ENCODE assay signal across 19 mouse cellular contexts in the genomic region with DNA sequence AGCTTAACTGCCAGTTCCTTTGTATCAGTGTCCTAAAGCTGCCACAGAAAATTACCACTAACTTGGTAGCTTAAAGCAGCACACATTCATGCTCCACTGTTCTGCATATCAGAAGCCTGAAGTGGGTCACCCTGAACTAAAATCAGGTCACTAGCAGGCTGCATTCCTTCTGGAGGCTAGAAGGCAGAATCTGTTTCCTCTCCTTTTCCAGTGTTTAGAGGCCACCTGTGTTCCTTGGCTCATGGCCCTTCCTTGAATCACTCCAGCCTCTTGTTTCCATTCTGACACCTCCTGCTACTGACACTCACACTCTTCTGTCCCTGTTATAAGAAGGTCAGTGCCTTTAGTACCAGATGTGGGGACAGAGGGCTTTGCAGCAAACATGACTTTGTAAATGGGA. TPM values are rescaled to one million over a fixed set of nuclear protein-coding genes. Genes with fewer than 3 reads are reported as not detected.
DNase-seq lines count a peak whose midpoint lies in the region; ATAC-seq lines count a peak whose summit lies in the region.
"Had no signal": no experiment of that assay in that cellular context is flagged by ENCODE, and none has a peak within 500 bp of the region (broad histone marks: within the 10 kb centered on the region; RNA-seq: fewer than 3 reads in every experiment).

No protein-coding gene starts in this region.

- peak; percentile 61 for ATAC-seq in cerebellum, adult (ENCODE audit: insufficient number of reproducible peaks, low FRiP score, low TSS enrichment)
- ATAC-seq in megakaryocyte progenitor cell, adult 5-6 weeks (replicated peaks; ENCODE audit: poor library complexity): no peak
- ATAC-seq: CD4-positive, CD25-positive, alpha-beta regulatory T cell, adult 4 months; forebrain, embryonic 14.5 days; hindbrain, postnatal 0 days had no signal

- no peak for DNase-seq in cerebellum, adult 11 months
- DNase-seq in Muller cell, postnatal 12 days (ENCODE audit: inconsistent ontology term): peak; percentile 19
- peak; percentile 20 for DNase-seq in cerebellum, adult 8-10 months
- peak; percentile 7 to 8 for DNase-seq in cerebellum, postnatal 14 days
- no peak for DNase-seq in urinary bladder, postnatal 14 days (ENCODE audit: low spot score)
- no peak for DNase-seq in frontal cortex, postnatal 36 days (ENCODE audit: low spot score in 2 of 2)
- DNase-seq: adrenal gland, postnatal 14 days; B cell, adult 2 months; embryo, embryonic 11 days; gastrocnemius, postnatal 36 days; heart, postnatal 4 days; kidney, adult 11 months had no signal

RNA-seq across cellular contexts. Expression of gene Mamld1, which starts 25.3 kb away (rescaled TPM):
- not detected in 2 replicates for total RNA-seq in megakaryocyte progenitor cell, adult 5-6 weeks (2015)
- not detected in 2 replicates for total RNA-seq in megakaryocyte progenitor cell, adult 5-6 weeks (2017)
- total RNA-seq: common myeloid progenitor, adult 5-6 weeks; G1E had no signal

Comparison
In these comparisons a context has a peak if more than half of its experiments do, and no peak if none do; other contexts are left out.
1. DNase-seq: peak in Muller cell, postnatal 12 days (single experiment), cerebellum, adult 8-10 months (single experiment) and cerebellum, postnatal 14 days (2 of 2); none in cerebellum, adult 11 months (single experiment), urinary bladder, postnatal 14 days (single experiment) and frontal cortex, postnatal 36 days (0 of 2).